Mouse (Mus musculus) right cerebral cortex, postnatal 25 days (tissue): ENCODE measurements at regions not wholly inside any gene's neighbourhood (a gene's known extent, or its start where the extent isn't known, plus 50 kb on each side); places are given as distances from the start of the nearest gene placed in this dataset.

Experiments used
- DNase-seq: peaks from one replicate; pipeline ENCODE4 v3.0.0; 2022

DNA sequence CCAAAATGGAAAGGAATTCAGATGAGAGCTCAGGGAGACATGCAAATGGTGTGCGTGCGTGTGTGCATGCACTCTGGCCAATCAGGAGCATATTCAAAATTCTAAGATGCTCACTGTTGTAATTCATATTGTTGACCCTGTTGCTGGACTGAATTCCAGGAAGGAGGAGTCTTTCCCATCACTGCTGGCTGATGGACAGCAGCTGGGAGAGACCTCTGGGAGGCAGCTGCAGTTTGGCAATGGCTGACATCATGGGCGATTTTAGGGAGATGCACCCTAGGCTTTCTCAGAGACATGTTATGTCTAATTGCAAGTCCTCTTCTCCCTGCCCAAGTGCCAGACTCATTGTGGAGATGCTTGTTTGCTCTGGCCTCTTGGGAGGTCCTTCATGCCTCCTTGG lies 220.6 kb upstream of the Myocd start:
- DNase-seq, result no peak

DNA sequence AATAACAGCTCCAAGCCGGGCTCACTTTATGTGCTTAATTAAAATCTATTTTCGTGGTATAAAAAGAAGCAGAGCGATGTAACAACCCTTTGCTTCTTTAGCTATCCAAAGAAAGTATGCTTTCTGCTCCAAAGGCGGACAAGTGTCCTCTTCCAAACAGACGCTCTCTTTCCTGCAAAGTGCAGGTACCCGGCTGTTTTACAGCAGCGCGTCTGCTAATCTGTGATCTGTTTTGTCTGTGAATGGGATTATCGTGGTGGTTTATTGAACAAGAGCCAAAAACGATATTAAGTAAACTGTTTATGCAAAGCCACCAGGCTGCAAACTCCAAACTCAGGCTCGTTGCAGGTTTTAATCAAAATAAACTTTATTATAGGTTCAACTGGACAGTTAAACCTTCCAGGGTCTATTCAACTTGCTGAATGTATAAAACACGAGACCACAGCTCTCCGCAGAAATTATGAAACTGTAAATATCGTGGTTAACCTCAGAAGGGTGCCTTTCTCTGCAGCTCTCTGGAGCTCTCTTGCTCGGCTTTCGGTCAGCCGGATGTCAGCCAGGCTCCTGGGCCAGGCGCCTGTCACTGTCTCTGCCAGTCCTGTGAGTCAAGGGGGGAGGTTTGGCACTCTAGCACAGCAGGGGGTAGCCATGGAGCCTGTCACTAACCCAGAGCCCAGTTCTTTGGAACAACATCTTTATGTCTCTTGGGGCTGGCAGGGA lies 206.2 kb upstream of the Myocd start:
- no peak for DNase-seq

- DNase-seq, result peak; percentile 54
Measured at GRCm38 (mm10) chr11:65475302-65475701, 205.5 kb upstream of the Myocd start.

DNA sequence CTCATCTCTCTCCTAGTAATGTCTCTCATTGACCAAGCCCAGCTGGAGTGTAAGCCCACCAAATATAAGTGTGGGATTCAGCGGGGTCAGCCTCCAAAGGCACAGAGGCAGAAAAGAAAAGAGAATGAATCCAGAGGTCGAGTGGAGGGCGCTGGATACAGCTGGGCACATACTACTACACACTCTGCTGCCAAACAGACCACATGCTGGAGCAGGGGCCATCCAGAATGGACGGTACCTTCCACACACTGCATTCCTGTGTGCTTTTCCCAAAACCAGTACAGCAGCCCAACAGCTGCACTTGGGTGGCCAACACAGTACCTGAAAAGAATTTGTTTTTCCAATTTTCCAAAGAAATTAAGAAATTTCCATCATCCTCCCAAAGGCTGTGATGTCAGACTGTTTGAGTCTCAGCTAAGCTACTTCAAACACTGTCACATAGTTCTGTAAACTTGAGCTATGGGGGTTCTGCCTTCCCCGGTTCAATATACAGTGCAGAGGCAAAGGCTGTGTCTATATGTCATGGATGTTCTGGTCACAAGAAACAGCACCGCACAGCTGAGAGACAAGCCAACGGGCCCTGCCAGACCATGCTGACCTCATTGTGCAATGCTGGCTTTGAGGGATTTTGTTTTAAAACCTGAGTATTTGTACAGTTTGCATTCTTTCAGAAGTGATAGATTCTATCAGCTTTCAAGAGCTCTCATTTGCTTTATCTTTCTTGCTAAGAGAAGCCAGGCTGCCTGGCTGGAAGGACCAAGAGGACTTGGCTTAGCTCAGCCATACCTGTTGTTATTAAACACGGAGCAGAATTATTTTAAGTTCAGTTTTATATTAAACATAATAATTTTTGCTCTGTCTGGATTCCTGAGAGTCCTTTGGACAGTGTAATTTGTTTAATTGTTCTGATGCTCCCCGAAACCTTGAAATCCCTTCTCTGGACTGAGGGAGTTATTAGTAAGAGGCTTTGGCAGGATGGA lies 200.3 kb upstream of the Myocd start:
- no peak for DNase-seq

DNA sequence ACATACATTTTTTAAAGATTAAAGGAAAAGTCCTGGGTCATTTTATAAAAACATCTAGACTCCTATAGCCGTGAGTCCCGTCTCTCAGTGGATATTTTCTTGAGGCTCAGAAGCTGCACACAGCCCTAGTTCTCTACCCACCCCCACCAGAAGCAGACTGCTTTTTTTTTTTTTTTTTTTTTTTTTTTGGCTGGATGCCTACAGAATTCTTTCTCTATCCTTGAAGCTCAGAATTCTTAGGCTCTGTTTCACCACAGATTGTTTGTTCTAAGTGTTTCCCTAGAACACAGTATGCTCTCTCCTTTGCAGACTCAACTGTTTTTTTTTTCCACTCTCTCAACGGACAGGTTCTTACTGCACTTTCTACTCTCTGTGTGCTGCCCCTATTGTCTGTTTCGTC lies 191.3 kb upstream of the Myocd start:
- DNase-seq, result no peak

DNA sequence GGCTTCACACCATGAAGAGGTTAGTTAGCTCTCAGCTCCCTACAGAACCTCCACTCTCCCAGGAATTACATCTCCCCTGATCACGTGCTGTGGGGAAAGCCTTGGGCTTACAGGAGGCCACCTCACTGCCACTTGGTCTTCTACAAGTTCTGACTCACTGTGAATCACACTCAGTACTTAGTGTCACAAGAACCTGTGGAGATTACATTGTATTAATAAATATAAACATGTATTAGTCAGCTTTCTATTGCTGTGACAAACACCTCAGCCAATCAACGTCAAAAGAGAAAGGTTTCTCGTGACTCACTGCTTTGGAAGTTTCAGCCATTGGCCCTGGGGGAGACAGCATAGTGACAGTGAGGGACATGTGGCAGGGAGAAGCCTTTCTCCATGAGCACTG lies 178.6 kb upstream of the Myocd start:
- no peak for DNase-seq

- peak; percentile 11 for DNase-seq
Measured at GRCm38 (mm10) chr11:65443466-65444024, 173.8 kb upstream of the Myocd start.

DNA sequence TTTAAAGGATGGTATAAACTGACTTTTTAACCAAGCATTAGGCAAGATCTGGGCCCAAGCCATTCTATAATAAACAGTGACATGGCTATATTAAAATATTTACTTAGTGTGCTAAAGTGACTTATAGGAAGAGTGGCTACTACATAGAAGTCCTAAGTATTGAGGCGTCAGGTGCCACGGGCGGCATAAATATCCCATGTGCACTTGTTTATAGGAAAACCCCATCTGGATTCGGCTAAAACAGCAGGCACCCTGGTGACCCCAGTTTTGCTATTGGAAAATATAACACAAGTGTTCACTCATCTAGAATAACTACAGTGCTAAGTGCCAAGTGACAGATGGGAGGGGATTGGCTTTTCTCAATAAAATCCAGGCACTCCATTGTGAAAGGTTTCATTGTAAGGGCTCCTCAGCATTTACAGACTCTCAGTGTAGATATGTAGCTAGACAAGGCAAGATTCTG lies 165.9 kb upstream of the Myocd start:
- no peak for DNase-seq

DNA sequence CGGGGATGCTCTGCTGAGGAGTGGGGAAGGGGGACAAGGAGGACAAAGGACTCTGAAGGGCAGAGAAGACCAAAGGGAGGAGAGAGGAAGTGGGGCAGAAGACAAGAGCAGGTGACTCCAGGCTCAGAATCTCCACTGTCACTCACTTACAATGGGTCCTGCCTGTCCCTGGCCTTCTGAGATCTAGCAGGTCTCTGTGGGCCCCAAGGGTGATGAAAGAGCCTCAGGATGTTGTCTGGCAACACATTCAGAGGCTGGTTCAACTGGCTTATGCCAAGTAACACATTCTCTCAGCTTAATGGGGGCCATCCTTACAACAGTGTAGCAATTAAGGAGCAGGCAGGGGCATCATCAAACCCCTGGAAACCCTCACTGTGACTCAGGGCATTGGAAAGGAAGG lies 152.1 kb upstream of the Myocd start:
- no peak for DNase-seq

DNA sequence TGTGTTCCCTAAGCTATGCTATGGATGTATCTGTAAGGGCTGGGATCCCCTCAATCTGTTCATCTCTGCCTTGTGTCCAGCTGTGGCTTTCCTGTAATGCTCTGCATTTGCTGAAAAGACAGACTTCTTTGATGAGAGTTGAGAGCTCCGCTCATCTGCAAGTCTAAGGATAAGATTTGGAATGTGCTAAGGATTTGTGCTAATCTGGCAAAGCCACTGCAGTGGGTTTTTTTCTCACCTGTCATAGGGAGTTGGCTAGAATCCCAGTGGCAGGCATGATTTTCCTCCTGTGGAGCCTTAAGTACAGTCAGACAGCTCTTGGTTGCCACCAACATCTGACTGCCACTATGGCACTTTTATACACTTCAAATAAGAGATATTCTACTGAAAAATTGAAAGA lies 138.8 kb upstream of the Myocd start:
- DNase-seq, result peak; percentile 23

DNA sequence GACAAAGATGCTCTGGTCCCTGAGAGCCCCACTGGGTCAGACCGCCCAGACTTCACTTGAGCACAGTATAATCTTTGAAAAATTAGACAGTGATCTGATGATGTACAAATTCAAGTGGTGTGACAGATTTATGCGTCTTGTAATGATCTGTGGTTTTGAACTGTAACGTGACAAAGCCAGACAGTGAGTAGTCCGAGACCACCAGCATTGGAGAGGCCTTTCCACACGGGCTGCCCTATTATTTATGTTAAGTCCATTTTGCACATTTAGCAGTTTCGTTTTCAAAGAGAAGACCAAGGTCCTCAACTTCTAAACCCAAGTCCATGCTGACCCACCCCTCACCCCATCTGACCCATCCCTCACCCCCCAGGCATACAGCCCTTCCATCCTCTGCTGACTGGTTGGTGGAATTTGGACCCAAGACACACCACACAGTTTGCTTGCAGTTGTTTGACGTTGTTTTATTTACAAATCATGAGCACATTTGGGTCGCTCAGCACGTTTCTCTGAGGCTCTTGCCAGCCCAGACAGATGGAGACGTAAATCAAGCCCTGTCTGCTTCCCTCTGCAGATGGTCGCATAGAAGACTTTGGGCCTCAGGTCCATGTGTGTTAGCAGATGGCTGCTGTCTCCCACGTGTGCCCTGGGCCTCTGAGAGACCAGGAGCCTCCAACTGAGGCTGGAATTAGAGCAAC lies 132.8 kb upstream of the Myocd start:
- no peak for DNase-seq

DNA sequence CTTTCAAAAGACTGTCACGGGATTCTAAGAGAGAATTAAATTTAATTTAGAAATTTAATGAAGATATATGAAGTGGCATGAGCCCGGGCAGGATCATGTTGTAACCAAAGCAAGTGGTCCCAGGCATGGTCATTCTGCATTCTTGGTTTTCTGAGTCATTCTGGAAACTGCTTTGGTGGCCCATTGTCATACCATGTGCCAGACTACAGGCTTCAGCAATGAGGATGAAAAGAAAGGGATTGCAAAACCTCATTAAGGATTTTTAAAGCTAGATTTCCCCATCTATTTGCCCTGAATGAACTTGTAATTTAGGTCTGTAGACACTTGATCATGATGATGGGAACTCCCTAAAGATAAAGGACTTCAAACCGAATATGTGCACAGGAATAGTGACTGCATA lies 119.4 kb upstream of the Myocd start:
- no peak for DNase-seq

- DNase-seq, result no peak
Measured at GRCm38 (mm10) chr11:65386291-65387061, 116.7 kb upstream of the Myocd start.

DNA sequence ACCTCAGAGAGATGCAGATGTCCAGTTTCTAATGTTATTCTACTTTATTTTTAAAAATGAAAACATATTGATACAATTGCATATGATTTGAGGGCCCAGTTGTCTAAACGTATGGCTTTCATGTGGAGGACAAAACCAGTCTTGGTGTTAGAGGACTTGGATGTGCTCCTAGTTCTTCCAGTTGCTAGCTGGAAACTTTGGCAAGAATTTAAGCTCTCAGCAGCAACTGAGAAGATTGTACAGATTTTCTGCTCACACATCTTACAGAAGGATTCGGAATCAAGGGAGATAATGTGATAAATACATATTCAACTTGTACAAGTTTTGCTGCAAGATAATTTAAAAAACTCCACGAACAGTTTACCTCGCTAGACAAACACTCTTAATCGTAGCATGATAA lies 105.6 kb upstream of the Myocd start:
- DNase-seq, result no peak

DNA sequence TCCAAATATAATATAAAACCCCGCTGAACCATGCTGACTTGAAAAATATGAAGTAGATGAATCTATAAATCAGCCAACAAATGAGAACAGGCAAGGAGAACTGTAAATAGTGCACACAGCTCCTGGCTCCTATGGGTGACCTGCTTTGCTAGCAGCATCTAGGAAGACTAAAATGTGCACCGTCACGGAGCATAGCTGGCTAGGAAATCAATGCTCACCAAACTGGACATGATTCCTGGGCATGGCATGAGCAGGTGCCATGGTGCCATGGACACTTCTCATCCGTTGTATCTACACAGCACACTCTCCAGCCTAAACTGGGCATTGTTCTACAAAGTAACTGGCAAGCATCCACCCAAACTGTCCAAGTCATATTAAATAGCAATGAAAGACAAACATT lies 103.3 kb upstream of the Myocd start:
- no peak for DNase-seq

GRCm38 (mm10) chr11:65372309-65372811 lies 102.6 kb upstream of the Myocd start:
- DNase-seq, result no peak

GRCm38 (mm10) chr11:65367825-65368224 lies 98.0 kb upstream of the Myocd start:
- DNase-seq, result no peak

GRCm38 (mm10) chr11:65366677-65367370 lies 97.0 kb upstream of the Myocd start:
- DNase-seq, result no peak

DNA sequence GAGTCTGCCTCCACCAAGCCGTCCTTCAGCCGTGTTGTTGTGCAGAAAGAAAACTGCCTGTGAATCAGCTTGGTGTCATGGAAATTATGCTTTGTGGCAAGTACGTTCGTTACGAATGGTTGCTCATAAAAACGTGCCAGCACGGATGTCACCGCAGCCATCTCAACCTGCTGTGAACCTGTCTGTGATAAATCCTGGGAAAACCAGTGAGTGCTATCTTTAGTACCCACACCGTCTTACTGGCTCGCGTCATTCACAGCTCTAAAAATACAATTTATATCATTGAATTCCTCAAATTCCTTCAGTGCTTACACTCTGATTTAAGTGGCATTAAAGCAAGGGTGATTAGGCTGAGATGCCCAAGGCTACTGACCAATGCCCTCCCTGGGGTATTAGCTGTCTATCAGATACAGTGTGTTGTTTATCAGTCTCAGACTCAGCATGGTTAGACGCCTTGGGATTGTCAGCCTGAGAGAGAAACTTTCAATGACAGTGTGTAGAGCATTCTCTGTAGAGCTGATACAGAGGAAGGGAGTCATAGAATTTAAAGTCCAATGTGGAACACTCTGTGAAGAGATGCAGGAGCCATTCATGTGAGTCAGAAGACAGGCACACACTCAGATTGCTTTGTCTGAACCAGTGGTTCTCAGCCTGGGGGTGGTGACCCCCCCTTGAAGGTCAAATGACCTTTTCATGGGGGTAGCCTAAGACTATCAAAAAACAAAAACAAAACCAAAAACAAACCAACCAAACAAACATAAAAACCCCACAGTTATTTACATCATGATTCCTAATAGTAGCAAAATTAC lies 96.2 kb upstream of the Myocd start:
- DNase-seq, result no peak

DNA sequence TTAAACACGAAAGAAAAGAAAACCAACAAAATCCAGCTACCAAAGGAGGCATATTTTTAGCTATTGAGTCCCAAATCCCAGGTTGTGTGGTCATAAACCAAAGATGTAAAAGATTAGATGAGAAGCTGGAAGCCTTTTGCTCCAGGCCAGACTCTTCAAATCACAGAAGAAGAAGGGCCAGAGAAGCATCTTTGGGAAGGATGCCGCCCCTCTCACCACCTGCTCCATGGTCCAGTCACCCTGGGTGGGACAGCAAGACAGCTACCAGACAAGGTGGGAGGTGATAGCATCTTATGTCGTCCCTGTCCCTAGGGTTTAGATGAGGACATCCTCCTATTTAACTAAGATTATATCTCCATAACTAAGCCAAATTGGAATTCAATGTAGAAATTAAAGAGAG lies 95.1 kb upstream of the Myocd start:
- DNase-seq, result no peak

GRCm38 (mm10) chr11:65363846-65364245 lies 94.1 kb upstream of the Myocd start:
- DNase-seq, result no peak
